Mouse (Mus musculus): ENCODE measurements at regions not wholly inside any gene's neighbourhood (a gene's known extent, or its start where the extent isn't known, plus 50 kb on each side); places are given as distances from the start of the nearest gene placed in this dataset.

DNA sequence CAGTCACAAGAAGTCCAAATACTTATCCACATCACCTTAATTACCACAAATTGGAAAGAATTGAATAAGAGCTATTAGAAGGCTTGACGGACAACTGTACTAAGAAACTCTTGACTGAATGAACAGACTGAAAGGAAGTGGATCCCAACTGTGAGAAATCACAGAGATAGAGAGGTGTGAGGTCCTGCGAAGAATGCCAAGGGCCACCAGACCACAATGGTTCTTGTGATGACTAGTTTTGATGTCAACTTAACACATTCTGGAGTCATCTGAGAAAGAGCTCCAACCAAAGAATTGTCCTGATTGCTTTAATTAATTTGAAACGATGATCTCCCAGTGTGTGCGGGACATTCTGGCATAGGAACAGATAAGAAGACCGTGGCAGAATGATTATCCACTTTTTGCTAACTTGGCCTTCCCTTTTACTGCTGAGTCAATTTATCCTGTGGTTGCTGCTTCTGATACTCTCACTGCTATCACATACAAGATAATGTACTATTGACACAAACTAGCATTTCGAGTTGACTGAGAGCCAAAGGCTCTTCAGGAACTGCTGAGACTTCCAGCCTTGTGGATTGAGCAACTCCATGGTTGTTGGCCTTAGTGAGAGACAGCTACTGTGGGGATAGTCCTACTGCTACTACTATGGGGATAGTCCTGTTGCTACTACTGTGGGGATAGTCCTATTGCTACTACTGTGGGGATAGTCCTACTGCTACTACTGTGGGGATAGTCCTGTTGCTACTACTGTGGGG, 268.5 kb downstream of the Olfr1505 start:
- DNase-seq (ENCODE audit: low spot score) = no peak
- intact Hi-C loops (cut with DNase I) = no loop called here

GRCm38 (mm10) chr19:14191820-14192219, 278.5 kb downstream of the Olfr1505 start:
- intact Hi-C loops (cut with DNase I) = no loop called here
- DNase-seq (ENCODE audit: low spot score) = no peak

DNA sequence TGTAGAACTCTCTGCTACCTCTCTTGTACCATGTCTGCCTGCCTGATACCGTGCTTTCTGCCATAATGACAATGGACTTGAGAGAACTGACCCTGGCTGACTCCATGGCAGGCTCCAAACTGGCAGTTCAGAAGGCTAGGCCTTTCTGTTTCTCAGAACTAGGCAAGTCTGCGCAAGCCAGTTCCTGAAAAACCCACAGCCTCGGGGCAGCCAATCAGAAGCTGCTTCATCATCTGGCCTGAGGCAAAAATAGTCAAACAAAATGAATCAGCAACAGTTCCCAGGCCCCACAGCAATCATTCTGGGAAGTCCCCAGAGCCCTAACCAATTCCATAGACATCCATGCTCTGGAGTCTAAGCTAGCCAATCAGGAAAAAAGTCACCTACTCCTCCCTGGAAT, 284.5 kb downstream of the Olfr1505 start:
- DNase-seq (ENCODE audit: low spot score) = no peak
- intact Hi-C loops (cut with DNase I) = no loop called here

GRCm38 (mm10) chr19:14220507-14220909, 307.2 kb downstream of the Olfr1505 start:
- intact Hi-C loops (cut with DNase I) = no loop called here
- no peak for DNase-seq (ENCODE audit: low spot score)

DNA sequence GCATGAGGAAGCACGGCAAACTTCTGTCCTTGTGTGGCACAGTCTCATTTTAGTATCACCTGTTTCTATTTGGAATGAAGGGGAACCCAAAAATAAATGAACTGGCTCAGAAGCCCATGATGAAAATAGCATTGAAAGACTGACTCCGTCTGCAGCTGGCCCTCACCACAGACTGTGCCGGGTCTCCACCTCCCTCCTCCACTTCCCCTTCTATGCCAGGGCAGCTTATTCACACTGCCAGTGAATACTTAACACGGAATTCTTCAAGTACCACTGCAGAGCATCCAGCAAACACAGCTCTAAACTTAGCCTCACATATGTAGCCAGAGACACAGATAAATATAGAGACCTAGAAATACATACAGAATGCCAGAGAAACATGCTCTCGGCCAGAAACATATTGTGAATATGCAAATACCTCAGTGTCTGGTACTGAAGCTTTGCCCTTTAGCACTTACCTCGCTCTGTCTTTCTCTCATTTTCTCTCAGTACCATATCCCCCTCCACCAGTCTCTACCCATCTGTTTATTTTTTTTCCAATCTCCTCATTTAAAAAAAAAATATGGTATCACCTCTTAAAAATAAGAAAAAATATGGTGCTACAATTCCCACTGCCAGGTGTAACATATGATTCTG, 311.8 kb downstream of the Olfr1505 start:
- intact Hi-C loops (cut with DNase I) = loop anchor here (2.0 kb wide), 1 partner anchor 60 kb away; no protein-coding TSS in a partner anchor
- DNase-seq (ENCODE audit: low spot score) = peak; percentile 15

GRCm38 (mm10) chr19:14225787-14226186, 312.5 kb downstream of the Olfr1505 start:
- intact Hi-C loops (cut with DNase I) = loop anchor here (2.0 kb wide), 1 partner anchor 61 kb away; no protein-coding TSS in a partner anchor
- DNase-seq (ENCODE audit: low spot score) = no peak

DNA sequence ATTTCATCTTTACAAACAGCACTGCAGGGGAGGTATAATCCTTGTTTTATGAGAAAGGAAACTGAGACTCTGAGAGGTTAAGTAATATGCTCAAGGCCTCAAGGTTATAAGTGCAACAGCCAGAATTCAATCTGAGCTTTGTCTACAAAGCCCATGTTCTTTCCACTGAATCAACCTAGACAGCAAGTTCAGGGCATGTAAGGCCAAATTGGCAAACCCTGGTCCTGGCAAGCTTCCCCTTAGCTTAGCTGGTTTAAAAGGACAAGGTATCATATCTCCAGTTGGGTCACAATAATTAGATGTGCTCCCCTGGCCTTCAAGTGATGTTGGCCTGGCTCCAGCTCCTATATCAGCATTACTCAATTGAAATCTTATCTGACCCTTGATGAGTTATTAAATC, 313.2 kb downstream of the Olfr1505 start:
- peak; percentile 21 for DNase-seq (ENCODE audit: low spot score)
- intact Hi-C loops (cut with DNase I) = no loop called here

- intact Hi-C loops (cut with DNase I) = no loop called here
- no peak for DNase-seq (ENCODE audit: low spot score)
These were observed 330.2 kb downstream of the Olfr1505 start for GRCm38 (mm10) chr19:14243565-14243964.

DNA sequence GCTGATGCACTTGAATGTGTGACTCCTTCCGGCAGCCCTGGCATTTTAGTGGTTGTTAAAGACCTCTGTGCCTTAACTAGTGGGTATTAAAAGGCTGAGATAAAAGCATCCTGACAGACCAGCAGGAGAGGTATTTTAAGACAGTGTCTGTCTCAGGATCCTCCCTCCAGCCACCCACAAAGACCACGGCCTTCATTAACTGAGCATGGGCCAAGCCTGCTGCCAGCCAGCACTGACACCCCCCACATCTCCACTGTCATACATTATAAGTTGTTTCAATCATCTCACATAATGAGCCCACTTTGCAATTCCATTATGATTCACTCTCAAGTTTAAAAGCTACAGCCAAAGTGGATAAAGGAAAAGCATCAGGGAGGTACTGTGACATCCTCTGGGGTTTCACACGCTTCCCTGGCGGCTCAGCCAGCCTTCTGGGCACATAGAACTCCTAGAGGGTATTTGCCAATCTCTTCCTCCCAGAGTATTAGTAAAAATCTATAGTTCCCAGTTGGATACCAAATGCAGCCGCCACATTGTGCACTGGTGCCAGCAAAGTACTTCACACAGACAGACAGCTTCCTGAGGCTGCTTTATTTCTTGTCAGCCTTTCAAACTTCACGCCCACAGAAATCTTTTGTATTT, 333.8 kb downstream of the Olfr1505 start:
- intact Hi-C loops (cut with DNase I) = no loop called here
- no peak for DNase-seq (ENCODE audit: low spot score)

GRCm38 (mm10) chr19:14247979-14248378, 334.6 kb downstream of the Olfr1505 start:
- no peak for DNase-seq (ENCODE audit: low spot score)
- intact Hi-C loops (cut with DNase I) = no loop called here

GRCm38 (mm10) chr19:14258621-14259051, 339.2 kb downstream of the Tle4 start:
- DNase-seq (ENCODE audit: low spot score) = no peak
- intact Hi-C loops (cut with DNase I) = no loop called here

DNA sequence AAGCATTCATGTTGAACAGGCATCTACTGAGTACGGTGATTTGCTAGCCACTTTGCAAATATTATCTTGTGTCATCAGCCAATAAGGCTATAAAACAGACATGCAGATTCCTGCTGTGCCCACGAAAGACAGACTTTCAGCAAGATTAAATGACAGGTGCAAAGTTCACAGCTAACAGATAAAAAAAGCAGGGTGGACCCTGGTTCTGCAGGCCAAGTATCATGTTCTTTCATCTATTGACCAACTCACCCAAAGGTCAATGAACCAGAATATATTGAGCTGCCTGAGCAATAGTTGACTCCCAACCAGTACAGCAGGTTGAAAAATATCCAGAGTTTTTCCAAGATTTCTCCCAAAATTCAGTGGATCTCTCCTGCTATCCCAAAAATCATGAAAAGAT, 338.6 kb downstream of the Tle4 start:
- DNase-seq (ENCODE audit: low spot score) = no peak
- intact Hi-C loops (cut with DNase I) = no loop called here

DNA sequence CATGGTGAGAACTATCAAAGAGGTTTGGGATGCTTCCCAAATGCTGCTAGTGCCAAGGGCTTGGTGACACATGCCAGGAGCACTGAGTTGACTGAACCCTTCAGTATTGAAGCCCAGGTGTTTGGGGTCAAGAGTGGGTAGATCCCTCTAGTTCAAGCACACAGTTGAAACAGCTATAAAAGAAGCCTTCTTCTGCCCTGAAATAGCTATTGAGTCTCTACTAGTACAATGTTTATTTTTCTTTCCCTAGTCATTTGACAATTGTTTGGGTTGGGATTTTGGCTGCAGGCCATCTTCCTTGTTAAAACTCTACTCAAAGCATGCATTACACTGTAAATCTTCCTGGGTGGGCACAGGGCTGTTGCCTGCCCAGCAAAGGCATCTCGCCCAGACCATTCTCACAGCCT, 308.5 kb downstream of the Tle4 start:
- DNase-seq (ENCODE audit: low spot score) = no peak
- intact Hi-C loops (cut with DNase I) = no loop called here

GRCm38 (mm10) chr19:14290911-14291310, 306.9 kb downstream of the Tle4 start:
- intact Hi-C loops (cut with DNase I) = no loop called here
- no peak for DNase-seq (ENCODE audit: low spot score)

- intact Hi-C loops (cut with DNase I) = no loop called here
- no peak for DNase-seq (ENCODE audit: low spot score)
These were observed 304.7 kb downstream of the Tle4 start for GRCm38 (mm10) chr19:14293172-14293571.

GRCm38 (mm10) chr19:14301176-14301943, 296.5 kb downstream of the Tle4 start:
- intact Hi-C loops (cut with DNase I) = no loop called here
- no peak for DNase-seq (ENCODE audit: low spot score)

GRCm38 (mm10) chr19:14314301-14314700, 283.6 kb downstream of the Tle4 start:
- intact Hi-C loops (cut with DNase I) = no loop called here
- DNase-seq (ENCODE audit: low spot score) = no peak

- intact Hi-C loops (cut with DNase I) = no loop called here
- DNase-seq (ENCODE audit: low spot score) = no peak
These were observed 278.1 kb downstream of the Tle4 start for GRCm38 (mm10) chr19:14319677-14320191.

DNA sequence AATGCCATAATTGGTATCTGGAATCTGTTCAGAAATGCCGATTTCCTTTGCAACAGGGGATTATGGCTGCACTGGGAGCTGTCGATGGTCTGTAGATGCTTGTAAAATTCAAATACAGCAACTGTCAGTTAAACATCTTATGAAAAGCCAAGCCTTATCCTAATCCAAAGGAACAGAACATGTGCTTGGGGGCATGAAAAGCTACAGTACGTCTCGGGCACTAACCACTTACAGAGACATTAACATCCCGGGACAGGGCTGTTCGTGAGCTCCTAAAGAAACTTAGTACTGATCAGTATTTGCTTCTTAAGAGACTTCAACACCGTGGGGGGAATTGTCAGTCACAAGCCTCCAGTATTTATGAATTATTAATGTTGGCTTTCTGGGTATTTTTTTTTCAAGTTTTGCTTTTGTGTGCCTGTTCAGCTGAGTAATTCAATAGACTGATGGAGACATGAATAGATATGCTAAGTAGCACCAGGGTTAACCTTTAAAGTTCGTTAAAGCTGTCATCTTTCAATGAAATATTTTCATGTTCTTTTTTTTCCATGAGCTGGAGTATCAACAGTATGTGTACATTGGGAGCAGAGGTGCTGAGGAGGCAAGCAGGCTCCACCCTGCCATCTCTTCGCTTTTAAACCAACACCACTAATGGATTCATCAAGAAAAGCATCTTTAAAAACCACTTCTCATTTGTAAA, 272.3 kb downstream of the Tle4 start:
- DNase-seq (ENCODE audit: low spot score) = no peak
- intact Hi-C loops (cut with DNase I) = no loop called here

All from heart, postnatal 25 days (tissue).